Mouse (Mus musculus) MEL (cell line): ENCODE measurements around the gene Mast3. TPM values are rescaled to one million over a fixed set of nuclear protein-coding genes. Genes with fewer than 3 reads are reported as not detected.

Source experiments
- DNase-seq: peaks from one replicate; pipeline ENCODE4 v3.0.0; 2011; ENCODE audit warnings: low read depth, low spot score
- H3K27ac ChIP-seq: 2 replicates; pipeline ENCODE4 v1.5.1; 2012; ENCODE audit warnings: low read depth, mild to moderate bottlenecking, control low read depth, low read length, moderate library complexity; ENCODE audit not compliant: control insufficient read depth
- H3K27me3 ChIP-seq, 2 experiments: fragments of 150-350 bp in 1 of 2; sonication (generic) in 1 of 2; 2 replicates each; pipeline ENCODE4 v1.6.1; 2012; ENCODE audit warnings: low read length in 2 of 2, mild to moderate bottlenecking in 2 of 2, improper control_type of control experiment in 1 of 2, moderate library complexity in 1 of 2; ENCODE audit not compliant: insufficient read depth in 2 of 2, control insufficient read depth in 1 of 2
- H3K36me3 ChIP-seq, 2 experiments: 2 replicates each; pipeline ENCODE4 v1.6.1; 2012 to 2014; ENCODE audit warnings: low read length in 2 of 2, improper control_type of control experiment in 1 of 2, inconsistent platforms in 1 of 2, mild to moderate bottlenecking in 1 of 2; ENCODE audit not compliant: insufficient read depth in 2 of 2, control insufficient read depth in 1 of 2
- H3K4me1 ChIP-seq, 2 experiments: fragments of 150-350 bp in 1 of 2; sonication (generic) in 1 of 2; 2 replicates each; pipeline ENCODE4 v1.6.1; 2012; ENCODE audit warnings: low read length in 2 of 2, improper control_type of control experiment in 1 of 2, mild to moderate bottlenecking in 1 of 2; ENCODE audit not compliant: insufficient read depth in 2 of 2, control insufficient read depth in 1 of 2
- H3K4me3 ChIP-seq, 2 experiments: fragments of 150-350 bp in 1 of 2; sonication (generic) in 1 of 2; 2 replicates each; pipeline ENCODE4 v1.5.1; 2012; ENCODE audit warnings: low read depth in 2 of 2, low read length in 2 of 2, mild to moderate bottlenecking in 2 of 2, moderate library complexity in 2 of 2, control low read depth in 1 of 2, improper control_type of control experiment in 1 of 2; ENCODE audit not compliant: control insufficient read depth in 1 of 2, insufficient read depth in 1 of 2
- H3K79me2 ChIP-seq: 2 replicates; pipeline ENCODE4 v1.6.1; 2012; ENCODE audit warnings: mild to moderate bottlenecking, low read length, moderate library complexity; ENCODE audit not compliant: control insufficient read depth, poor library complexity, insufficient read depth
- H3K9ac ChIP-seq: 2 replicates; pipeline ENCODE4 v1.6.1; 2012; ENCODE audit warnings: low read depth, mild to moderate bottlenecking, control low read depth, low read length, moderate library complexity; ENCODE audit not compliant: control insufficient read depth, poor library complexity, severe bottlenecking
- H3K9me3 ChIP-seq: fragments of 150-350 bp; sonication (generic); replicated peaks from 2 replicates; pipeline ENCODE4 v1.6.1; 2012; ENCODE audit warnings: mild to moderate bottlenecking, low read length, improper control_type of control experiment, moderate library complexity; ENCODE audit not compliant: insufficient read depth
- BHLHE40 ChIP-seq: IDR thresholded peaks from 2 replicates; pipeline ENCODE4 v1.6.1; 2012; ENCODE audit warnings: low read depth, mild to moderate bottlenecking, inconsistent platforms, low read length, improper control_type of control experiment, borderline replicate concordance
- ELF1 ChIP-seq: IDR thresholded peaks from 2 replicates; pipeline ENCODE4 v1.6.1; 2014; ENCODE audit warnings: low read depth, mild to moderate bottlenecking, inconsistent platforms, low read length, improper control_type of control experiment, moderate library complexity
- HCFC1 ChIP-seq: IDR thresholded peaks from 2 replicates; pipeline ENCODE4 v1.6.1; 2012; ENCODE audit warnings: low read depth, mild to moderate bottlenecking, inconsistent platforms, low read length, improper control_type of control experiment, moderate library complexity
- MAX ChIP-seq: IDR thresholded peaks from 2 replicates; pipeline ENCODE4 v1.6.1; 2011; ENCODE audit warnings: low read length, improper control_type of control experiment
- MAZ ChIP-seq: IDR thresholded peaks from 2 replicates; pipeline ENCODE4 v1.6.1; 2012; ENCODE audit warnings: low read depth, mild to moderate bottlenecking, inconsistent platforms, low read length, improper control_type of control experiment
- MEF2A ChIP-seq: IDR thresholded peaks from 2 replicates; pipeline ENCODE4 v1.6.1; 2014; ENCODE audit warnings: low read depth, mild to moderate bottlenecking, inconsistent platforms, low read length, improper control_type of control experiment; ENCODE audit not compliant: poor library complexity, insufficient replicate concordance, severe bottlenecking; ENCODE audit errors: extremely low read depth
- MYB ChIP-seq: IDR thresholded peaks from 2 replicates; pipeline ENCODE4 v1.6.1; 2011; ENCODE audit warnings: mild to moderate bottlenecking, low read depth, low read length, improper control_type of control experiment
- MYC ChIP-seq: IDR thresholded peaks from 2 replicates; pipeline ENCODE4 v1.6.1; 2011; ENCODE audit warnings: low read depth, mild to moderate bottlenecking, low read length, improper control_type of control experiment, moderate library complexity
- NELFE ChIP-seq: IDR thresholded peaks from 2 replicates; pipeline ENCODE4 v1.6.1; 2011; ENCODE audit warnings: low read depth, low read length, improper control_type of control experiment
- POLR2A ChIP-seq, 2 experiments: IDR thresholded peaks; 2 replicates each; pipeline ENCODE4 v1.6.1; 2011 to 2012; ENCODE audit warnings: low read length in 2 of 2, mild to moderate bottlenecking in 2 of 2, control low read depth in 1 of 2, improper control_type of control experiment in 1 of 2, low read depth in 1 of 2, moderate library complexity in 1 of 2; ENCODE audit not compliant: control insufficient read depth in 1 of 2, insufficient read depth in 1 of 2, poor library complexity in 1 of 2
- POLR2AphosphoS2 ChIP-seq: IDR thresholded peaks from 2 replicates; pipeline ENCODE4 v1.6.1; 2011; ENCODE audit warnings: low read length, improper control_type of control experiment
- RAD21 ChIP-seq: IDR thresholded peaks from 2 replicates; pipeline ENCODE4 v1.6.1; 2011; ENCODE audit warnings: mild to moderate bottlenecking, low read depth, low read length, improper control_type of control experiment
- RCOR1 ChIP-seq: IDR thresholded peaks from 2 replicates; pipeline ENCODE4 v1.6.1; 2012; ENCODE audit warnings: low read depth, mild to moderate bottlenecking, inconsistent platforms, low read length, improper control_type of control experiment
- SIN3A ChIP-seq: IDR thresholded peaks from 2 replicates; pipeline ENCODE4 v1.6.1; 2012; ENCODE audit warnings: low read length, improper control_type of control experiment, inconsistent platforms
- ZKSCAN1 ChIP-seq: IDR thresholded peaks from 2 replicates; pipeline ENCODE4 v1.6.1; 2012; ENCODE audit warnings: low read depth, mild to moderate bottlenecking, inconsistent platforms, low read length, improper control_type of control experiment, moderate library complexity
- ZMIZ1 ChIP-seq: IDR thresholded peaks from 2 replicates; pipeline ENCODE4 v1.6.1; 2012; ENCODE audit warnings: low read depth, mild to moderate bottlenecking, inconsistent platforms, low read length, improper control_type of control experiment, moderate library complexity
- polyA plus RNA-seq, 2 experiments: library from polyadenylated mRNA; stranded (reverse) in 1 of 2; unstranded in 1 of 2; fragments of >175 nt in 1 of 2; fragments of >200 nt in 1 of 2; gene quantifications; 2 replicates each; pipeline versions ENCODE4 v1.2.1 to v1.2.4; 2012; ENCODE audit warnings: low replicate concordance in 2 of 2, low read depth in 1 of 2; ENCODE audit not compliant: insufficient read length in 2 of 2, insufficient read depth in 1 of 2, missing spikeins in 1 of 2
- total RNA-seq: library from RNA; depleted of rRNA; stranded (reverse); fragments of 300-350 nt; gene quantifications from 2 replicates; pipeline ENCODE4 v1.2.3, GENCODE M21; 2012

The Mast3 gene
- total and polyA plus RNA-seq, 3 experiments = 13.5 to 54.7 TPM; not detected in 1

- TF ChIP-seq RAD21 = no peak
Observed at GRCm38 (mm10) chr8:70754043-70754870, 50.6 kb downstream of the Mast3 start, which contains the start of gene Rab3a (continued).

DNA sequence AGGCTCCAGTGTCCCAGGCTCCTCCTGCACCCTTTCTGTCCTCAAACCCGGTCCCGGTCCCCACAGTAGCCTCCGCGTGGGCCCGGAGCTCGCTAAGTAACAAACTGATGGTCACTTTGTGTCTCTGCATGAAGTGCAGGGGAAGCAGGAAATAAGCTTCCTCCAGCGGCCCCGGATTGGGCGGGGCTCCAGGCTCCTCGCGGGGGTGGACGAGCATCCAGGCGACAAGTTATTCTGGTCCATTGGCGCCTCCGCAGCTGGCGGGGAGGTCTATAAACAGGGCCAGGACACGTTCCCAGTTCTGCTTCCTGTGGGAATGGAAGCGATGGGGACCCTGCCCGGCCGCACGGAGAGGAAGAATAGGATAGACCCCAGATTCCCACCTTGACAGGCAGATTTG, 51.7 kb downstream of the Mast3 start:
- Histone ChIP-seq H3K79me2 (no peaks in the 10 kb centered on the region; the same call in 1 of the 2 replicates), H3K9ac (peak overlapping the region; percentile 82), H3K4me3 (peak overlapping the region; percentile 66 to 67), H3K27me3 (no peaks in the 10 kb centered on the region), H3K36me3 (peaks cover 0 to 15% of the 10 kb centered on the region in 2 experiments; a peak in 2 of 4 replicates), H3K27ac (peak overlapping the region; percentile 84), H3K4me1 (peaks cover 3 to 17% of the 10 kb centered on the region in 2 experiments; a peak in 3 of 4 replicates), H3K9me3 (no peaks in the 10 kb centered on the region)
- TF ChIP-seq SIN3A = 0 out of 2 replicates have a peak, but pooled peaks have one; percentile 69
- TF ChIP-seq MYB = no peak
- peak; percentile 43 to 72; a peak in 2 of 4 replicates for TF ChIP-seq POLR2A (IDR thresholded peaks at IDR 0.05; ENCODE audit: control insufficient read depth in 1 of 2, insufficient read depth in 1 of 2, low read depth in 1 of 2, low read length in 2 of 2, poor library complexity in 1 of 2)
- peak; percentile 56; the same call in 1 of the 2 replicates for TF ChIP-seq HCFC1
- peak; percentile 72 for TF ChIP-seq ELF1
- peak; percentile 71 for TF ChIP-seq NELFE
- no peak for TF ChIP-seq MYC
- TF ChIP-seq BHLHE40 = 0 out of 2 replicates have a peak, but pooled peaks have one; percentile 3
- no peak for TF ChIP-seq ZMIZ1
- peak; percentile 77 for TF ChIP-seq POLR2AphosphoS2
- TF ChIP-seq MEF2A = 0 out of 2 replicates have a peak, but pooled peaks have one; percentile 50
- 0 out of 2 replicates have a peak, but pooled peaks have one; percentile 12 for TF ChIP-seq RCOR1
- TF ChIP-seq ZKSCAN1 = no peak
- TF ChIP-seq MAX = no peak
- TF ChIP-seq MAZ = 0 out of 2 replicates have a peak, but pooled peaks have one; percentile 45
- DNase-seq = peak; percentile 88
